Mouse (Mus musculus): ENCODE measurements around the gene Camk1d. TPM values are rescaled to one million over a fixed set of nuclear protein-coding genes. Genes with fewer than 3 reads are reported as not detected.

Camk1d gene
- polyA plus RNA-seq, 1 experiment from 2014 or later = 5.6 TPM

DNA sequence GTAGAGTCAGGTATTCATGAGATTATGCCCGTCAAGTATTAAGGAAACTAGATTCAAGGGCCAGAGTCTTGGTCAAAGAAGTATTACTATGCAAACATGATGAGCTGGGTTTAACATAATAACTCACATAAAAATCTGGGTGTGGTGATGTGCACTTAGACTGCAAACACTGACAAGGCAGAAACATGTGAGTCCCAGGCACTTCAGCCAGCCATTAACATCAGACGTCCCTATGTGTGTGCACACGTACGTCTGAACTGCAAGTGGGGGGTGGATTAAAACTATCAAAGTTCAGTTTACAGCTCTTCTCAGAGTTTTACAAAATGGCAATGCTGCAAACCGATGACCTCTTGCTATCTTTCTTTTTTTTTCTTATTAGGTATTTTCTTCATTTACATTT, 68.0 kb downstream of the Camk1d start:
- H3K27me3 ChIP-seq (ENCODE audit: control insufficient read depth, insufficient read depth, low read length) = no peaks in the 10 kb centered on the region
- ATAC-seq (ENCODE audit: insufficient number of reproducible peaks, insufficient read depth, low FRiP score, low read depth) = no peak
- no peak overlapping the region for H3K27ac ChIP-seq (replicated peaks in 1 of 2; ENCODE audit: control insufficient read depth in 1 of 2, insufficient read depth in 1 of 2, low read depth in 2 of 2, low read length in 2 of 2)
- WGBS = 79% methylated on average over 5 of the region's 5 CpGs
- H3K4me3 ChIP-seq (ENCODE audit: control insufficient read depth in 1 of 2, insufficient read depth in 1 of 2, low read depth in 1 of 2, low read length in 2 of 2) = no peak overlapping the region
- H3K9me3 ChIP-seq (ENCODE audit: control insufficient read depth, low read length) = no peaks in the 10 kb centered on the region
- no peaks in the 10 kb centered on the region for H3K36me3 ChIP-seq (ENCODE audit: control insufficient read depth, insufficient read depth, low read length)
- peaks cover 0 to 5% of the 10 kb centered on the region in 2 experiments; a peak in 2 of 4 replicates for H3K4me1 ChIP-seq (ENCODE audit: control insufficient read depth in 2 of 2, insufficient read depth in 2 of 2, low read length in 2 of 2)
- no peak overlapping the region for H3K9ac ChIP-seq (ENCODE audit: low read length)
- H3K4me2 ChIP-seq (ENCODE audit: low read length) = no peak overlapping the region

DNA sequence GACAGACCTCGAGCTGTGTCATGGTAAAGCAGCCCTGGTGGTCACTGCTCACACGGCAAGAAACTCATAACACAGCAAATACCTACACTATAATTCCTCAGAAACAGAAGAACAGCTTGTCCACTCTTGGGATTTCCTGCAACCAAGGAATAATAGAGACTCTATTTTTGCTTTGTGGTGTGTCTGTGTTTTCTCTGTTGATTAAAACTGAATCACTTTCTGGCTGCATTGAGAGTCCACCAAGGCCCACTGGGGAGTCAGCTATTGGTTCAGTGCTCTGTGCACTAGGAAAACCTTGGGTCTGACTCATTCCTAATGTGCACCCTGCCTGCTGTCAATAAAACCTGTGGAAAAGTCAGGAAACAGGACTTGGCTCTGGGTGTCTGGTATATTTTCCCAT, 68.7 kb downstream of the Camk1d start:
- Histone ChIP-seq H3K27ac (replicated peaks in 1 of 2; ENCODE audit: control insufficient read depth in 1 of 2, insufficient read depth in 1 of 2, low read depth in 2 of 2, low read length in 2 of 2) (no peak overlapping the region), H3K4me2 (ENCODE audit: low read length) (no peak overlapping the region), H3K9me3 (ENCODE audit: control insufficient read depth, low read length) (no peaks in the 10 kb centered on the region), H3K9ac (ENCODE audit: low read length) (no peak overlapping the region), H3K4me1 (ENCODE audit: control insufficient read depth in 2 of 2, insufficient read depth in 2 of 2, low read length in 2 of 2) (peaks cover 0 to 8% of the 10 kb centered on the region in 2 experiments; a peak in 2 of 4 replicates), H3K36me3 (ENCODE audit: control insufficient read depth, insufficient read depth, low read length) (no peaks in the 10 kb centered on the region), H3K4me3 (ENCODE audit: control insufficient read depth in 1 of 2, insufficient read depth in 1 of 2, low read depth in 1 of 2, low read length in 2 of 2) (no peak overlapping the region), H3K27me3 (ENCODE audit: control insufficient read depth, insufficient read depth, low read length) (no peaks in the 10 kb centered on the region)
- WGBS = 64% methylated on average over 2 of the region's 2 CpGs
- no peak for ATAC-seq (ENCODE audit: insufficient number of reproducible peaks, insufficient read depth, low FRiP score, low read depth)

DNA sequence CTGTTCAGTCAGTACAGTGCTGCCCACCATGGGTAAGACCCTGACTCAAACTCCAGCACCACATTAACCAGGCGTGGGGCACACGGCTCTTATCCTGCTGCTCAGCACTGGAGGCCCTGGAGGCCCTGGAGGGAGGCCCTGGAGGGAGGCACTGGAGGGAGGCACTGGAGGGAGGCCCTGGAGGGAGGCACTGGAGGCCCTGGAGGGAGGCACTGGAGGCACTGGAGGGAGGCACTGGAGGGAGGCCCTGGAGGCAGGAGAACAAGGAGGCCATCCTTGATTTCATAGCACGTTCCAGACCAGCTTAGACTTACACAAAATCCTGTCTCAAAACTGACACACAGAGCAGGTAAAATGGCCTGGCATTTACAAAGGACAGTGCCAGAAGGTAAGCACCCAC, 70.4 kb downstream of the Camk1d start:
- H3K4me1 ChIP-seq (ENCODE audit: control insufficient read depth in 2 of 2, insufficient read depth in 2 of 2, low read length in 2 of 2) = peaks cover 0 to 8% of the 10 kb centered on the region in 2 experiments; a peak in 2 of 4 replicates
- 83% methylated on average over 3 of the region's 3 CpGs for whole genome bisulfite sequencing
- no peak for ATAC-seq (ENCODE audit: insufficient number of reproducible peaks, insufficient read depth, low FRiP score, low read depth)

DNA sequence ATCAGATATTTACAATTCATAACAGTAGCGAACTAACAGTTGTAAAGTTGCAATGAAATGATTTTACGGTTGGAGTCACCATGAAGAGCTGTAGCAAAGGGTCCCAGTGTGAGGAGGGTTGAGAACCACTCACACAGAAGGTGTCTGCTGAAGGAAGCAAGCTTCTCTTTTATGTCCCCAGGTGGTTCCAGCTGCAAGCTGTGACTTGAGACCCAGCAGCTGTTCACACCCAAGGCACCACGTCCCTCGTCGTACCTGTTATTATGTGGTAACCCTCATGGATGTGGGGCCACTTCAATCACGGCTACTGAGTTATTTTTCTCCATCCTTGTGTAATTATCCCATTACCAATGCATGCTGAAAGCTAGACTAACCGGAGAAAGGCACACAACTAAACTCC, 71.1 kb downstream of the Camk1d start:
- H3K27me3 ChIP-seq (ENCODE audit: control insufficient read depth, insufficient read depth, low read length) = no peaks in the 10 kb centered on the region
- H3K36me3 ChIP-seq (ENCODE audit: control insufficient read depth, insufficient read depth, low read length) = no peaks in the 10 kb centered on the region
- H3K4me3 ChIP-seq (ENCODE audit: control insufficient read depth in 1 of 2, insufficient read depth in 1 of 2, low read depth in 1 of 2, low read length in 2 of 2) = no peak overlapping the region
- H3K9me3 ChIP-seq (ENCODE audit: control insufficient read depth, low read length) = no peaks in the 10 kb centered on the region
- peaks cover 0 to 8% of the 10 kb centered on the region in 2 experiments; a peak in 2 of 4 replicates for H3K4me1 ChIP-seq (ENCODE audit: control insufficient read depth in 2 of 2, insufficient read depth in 2 of 2, low read length in 2 of 2)
- H3K4me2 ChIP-seq (ENCODE audit: low read length) = no peak overlapping the region
- no peak overlapping the region for H3K27ac ChIP-seq (replicated peaks in 1 of 2; ENCODE audit: control insufficient read depth in 1 of 2, insufficient read depth in 1 of 2, low read depth in 2 of 2, low read length in 2 of 2)
- 70% methylated on average over 7 of the region's 7 CpGs for WGBS
- no peak for ATAC-seq (ENCODE audit: insufficient number of reproducible peaks, insufficient read depth, low FRiP score, low read depth)
- H3K9ac ChIP-seq (ENCODE audit: low read length) = no peak overlapping the region

More for the DNA sequence above, 70.4 kb downstream of the Camk1d start:
- H3K9me3 ChIP-seq (ENCODE audit: control insufficient read depth, low read length) = no peaks in the 10 kb centered on the region
- no peaks in the 10 kb centered on the region for H3K27me3 ChIP-seq (ENCODE audit: control insufficient read depth, insufficient read depth, low read length)
- H3K27ac ChIP-seq (replicated peaks in 1 of 2; ENCODE audit: control insufficient read depth in 1 of 2, insufficient read depth in 1 of 2, low read depth in 2 of 2, low read length in 2 of 2) = no peak overlapping the region
- H3K9ac ChIP-seq (ENCODE audit: low read length) = no peak overlapping the region
- no peak overlapping the region for H3K4me2 ChIP-seq (ENCODE audit: low read length)
- H3K4me3 ChIP-seq (ENCODE audit: control insufficient read depth in 1 of 2, insufficient read depth in 1 of 2, low read depth in 1 of 2, low read length in 2 of 2) = no peak overlapping the region
- H3K36me3 ChIP-seq (ENCODE audit: control insufficient read depth, insufficient read depth, low read length) = no peaks in the 10 kb centered on the region

DNA sequence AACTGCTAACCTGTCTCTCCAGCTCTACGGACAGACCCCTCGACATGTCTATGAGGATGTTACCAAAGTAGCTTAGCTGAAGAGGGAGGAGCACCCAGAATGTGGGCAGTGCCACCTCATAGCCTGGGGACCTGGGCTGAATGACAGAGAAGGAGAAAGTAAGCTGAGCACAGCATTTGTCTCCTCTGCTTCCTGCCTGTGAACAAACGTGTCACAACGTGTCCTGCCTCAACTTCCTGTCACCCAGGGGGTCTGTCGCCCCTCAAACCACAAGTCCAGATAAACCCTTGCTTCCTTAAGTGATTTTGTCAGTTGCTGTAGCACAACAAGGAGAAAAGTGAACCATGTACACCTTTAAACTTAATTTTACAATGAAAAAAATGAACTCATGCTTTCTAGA, 71.7 kb downstream of the Camk1d start:
- H3K27ac ChIP-seq (replicated peaks in 1 of 2; ENCODE audit: control insufficient read depth in 1 of 2, insufficient read depth in 1 of 2, low read depth in 2 of 2, low read length in 2 of 2) = no peak overlapping the region
- WGBS = 39% methylated on average over 5 of the region's 5 CpGs

DNA sequence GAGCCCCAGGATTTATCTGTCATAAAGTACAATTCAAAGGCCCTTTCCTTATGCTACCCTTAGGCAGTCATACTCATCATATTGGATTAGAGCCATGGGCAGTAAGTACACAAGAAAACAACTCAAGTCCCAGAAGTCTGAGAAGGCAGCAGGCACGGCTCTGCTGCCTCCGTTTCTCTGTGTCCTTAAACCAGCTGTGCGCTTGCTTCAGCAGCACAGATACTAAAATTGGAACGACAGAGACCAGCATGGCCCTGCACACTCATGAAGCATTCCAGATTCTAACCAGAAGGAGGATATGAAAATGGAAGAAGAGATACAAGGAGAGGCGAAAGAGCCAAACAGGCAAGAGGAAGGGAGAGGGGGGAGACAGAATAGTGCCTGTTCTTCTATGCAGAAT, 72.6 kb downstream of the Camk1d start:
- peak overlapping the region; percentile 23; the same call in 1 of the 2 replicates for H3K4me2 ChIP-seq (ENCODE audit: low read length)
- WGBS = 28% methylated on average over 5 of the region's 5 CpGs
- H3K27ac ChIP-seq (replicated peaks in 1 of 2; ENCODE audit: control insufficient read depth in 1 of 2, insufficient read depth in 1 of 2, low read depth in 2 of 2, low read length in 2 of 2) = no peak overlapping the region
- H3K27me3 ChIP-seq (ENCODE audit: control insufficient read depth, insufficient read depth, low read length) = no peaks in the 10 kb centered on the region
- no peaks in the 10 kb centered on the region for H3K36me3 ChIP-seq (ENCODE audit: control insufficient read depth, insufficient read depth, low read length)
- no peak overlapping the region for H3K9ac ChIP-seq (ENCODE audit: low read length)
- ATAC-seq (ENCODE audit: insufficient number of reproducible peaks, insufficient read depth, low FRiP score, low read depth) = no peak
- H3K4me1 ChIP-seq (ENCODE audit: control insufficient read depth in 2 of 2, insufficient read depth in 2 of 2, low read length in 2 of 2) = peaks cover 0 to 8% of the 10 kb centered on the region in 2 experiments; a peak in 2 of 4 replicates
- no peak overlapping the region for H3K4me3 ChIP-seq (ENCODE audit: control insufficient read depth in 1 of 2, insufficient read depth in 1 of 2, low read depth in 1 of 2, low read length in 2 of 2)
- no peaks in the 10 kb centered on the region for H3K9me3 ChIP-seq (ENCODE audit: control insufficient read depth, low read length)

More for the DNA sequence above, 71.7 kb downstream of the Camk1d start:
- Histone ChIP-seq H3K4me2 (ENCODE audit: low read length) (no peak overlapping the region), H3K9me3 (ENCODE audit: control insufficient read depth, low read length) (no peaks in the 10 kb centered on the region), H3K27me3 (ENCODE audit: control insufficient read depth, insufficient read depth, low read length) (no peaks in the 10 kb centered on the region), H3K4me3 (ENCODE audit: control insufficient read depth in 1 of 2, insufficient read depth in 1 of 2, low read depth in 1 of 2, low read length in 2 of 2) (no peak overlapping the region), H3K36me3 (ENCODE audit: control insufficient read depth, insufficient read depth, low read length) (no peaks in the 10 kb centered on the region), H3K4me1 (ENCODE audit: control insufficient read depth in 2 of 2, insufficient read depth in 2 of 2, low read length in 2 of 2) (peaks cover 0 to 8% of the 10 kb centered on the region in 2 experiments; a peak in 2 of 4 replicates), H3K9ac (ENCODE audit: low read length) (no peak overlapping the region)
- no peak for ATAC-seq (ENCODE audit: insufficient number of reproducible peaks, insufficient read depth, low FRiP score, low read depth)

DNA sequence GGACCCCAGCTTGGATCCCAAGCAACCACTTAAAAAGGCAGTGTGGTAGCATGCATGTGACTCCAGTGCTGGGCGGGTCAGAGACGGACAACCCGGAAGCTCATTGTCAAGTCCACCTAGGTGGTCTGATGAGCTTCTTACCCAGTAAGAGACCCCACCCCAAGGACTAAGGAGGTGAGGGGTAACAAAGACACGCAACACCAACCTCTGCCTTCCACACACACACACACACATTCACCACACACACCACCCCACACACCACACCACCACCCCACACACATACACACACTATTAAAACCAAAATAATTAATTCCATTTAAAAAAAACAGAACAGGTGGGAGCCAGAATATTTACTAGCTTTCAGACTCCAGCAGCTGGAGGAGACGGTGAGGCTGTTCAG, 73.7 kb downstream of the Camk1d start:
- no peak overlapping the region for H3K27ac ChIP-seq (replicated peaks in 1 of 2; ENCODE audit: control insufficient read depth in 1 of 2, insufficient read depth in 1 of 2, low read depth in 2 of 2, low read length in 2 of 2)
- H3K4me3 ChIP-seq (ENCODE audit: control insufficient read depth in 1 of 2, insufficient read depth in 1 of 2, low read depth in 1 of 2, low read length in 2 of 2) = no peak overlapping the region
- H3K27me3 ChIP-seq (ENCODE audit: control insufficient read depth, insufficient read depth, low read length) = no peaks in the 10 kb centered on the region
- H3K4me1 ChIP-seq (ENCODE audit: control insufficient read depth in 2 of 2, insufficient read depth in 2 of 2, low read length in 2 of 2) = peaks cover 0 to 8% of the 10 kb centered on the region in 2 experiments; a peak in 2 of 4 replicates
- H3K36me3 ChIP-seq (ENCODE audit: control insufficient read depth, insufficient read depth, low read length) = no peaks in the 10 kb centered on the region
- no peak overlapping the region for H3K4me2 ChIP-seq (ENCODE audit: low read length)
- 90% methylated on average over 5 of the region's 5 CpGs for WGBS
- no peak overlapping the region for H3K9ac ChIP-seq (ENCODE audit: low read length)
- no peak for ATAC-seq (ENCODE audit: insufficient number of reproducible peaks, insufficient read depth, low FRiP score, low read depth)
- no peaks in the 10 kb centered on the region for H3K9me3 ChIP-seq (ENCODE audit: control insufficient read depth, low read length)

Measured in heart, embryonic 14.5 days (tissue).